Mouse (Mus musculus) midbrain, embryonic 11.5 days (tissue): ENCODE results near the gene Atp8b4. TPM values are rescaled to one million over a fixed set of nuclear protein-coding genes. Genes with fewer than 3 reads are reported as not detected.

ENCODE experiments used
- ATAC-seq: fragments of 200-750 bp; cut with Nextera tagmentation; 2 replicates; pipeline ENCODE4 v1.8.0; 2017; ENCODE audit warnings: moderate TSS enrichment, moderate library complexity; ENCODE audit not compliant: low FRiP score
- DNase-seq: peaks from one replicate; pipeline ENCODE4 v3.0.0; 2015; ENCODE audit warnings: low spot score; ENCODE audit errors: missing footprints
- H3K27ac ChIP-seq: fragments of 300-500 bp; sonication (generic); 2 replicates; pipeline ENCODE4 v1.5.1; 2014; ENCODE audit warnings: low read depth, low read length
- H3K27me3 ChIP-seq: fragments of 300-500 bp; sonication (generic); 2 replicates; pipeline ENCODE4 v1.6.1; 2014; ENCODE audit warnings: mild to moderate bottlenecking, low read length, moderate library complexity, mixed read lengths; ENCODE audit not compliant: control insufficient read depth, insufficient read depth
- H3K36me3 ChIP-seq: fragments of 300-500 bp; sonication (generic); 2 replicates; pipeline ENCODE4 v1.6.1; 2014; ENCODE audit warnings: mild to moderate bottlenecking, low read length, moderate library complexity, mixed read lengths; ENCODE audit not compliant: control insufficient read depth, insufficient read depth
- H3K4me1 ChIP-seq: fragments of 300-500 bp; sonication (generic); 2 replicates; pipeline ENCODE4 v1.6.1; 2014; ENCODE audit warnings: low read length; ENCODE audit not compliant: control insufficient read depth, insufficient read depth
- H3K4me2 ChIP-seq: fragments of 300-500 bp; sonication (generic); 2 replicates; pipeline ENCODE4 v1.6.1; 2014; ENCODE audit warnings: mild to moderate bottlenecking, moderate library complexity
- H3K4me3 ChIP-seq: fragments of 300-500 bp; sonication (generic); 2 replicates; pipeline ENCODE4 v1.5.1; 2014; ENCODE audit warnings: low read depth, low read length
- H3K9ac ChIP-seq: fragments of 300-500 bp; sonication (generic); 2 replicates; pipeline ENCODE4 v1.6.1; 2014; ENCODE audit warnings: low read length
- H3K9me3 ChIP-seq: fragments of 300-500 bp; sonication (generic); 2 replicates; pipeline ENCODE4 v1.6.1; 2016; ENCODE audit warnings: low read length; ENCODE audit not compliant: control insufficient read depth
- WGBS: fragments of 180-500 bp; shearing (Covaris S2); extraction: QIAGEN DNeasy Blood & Tissue Kit; methylation state at CpG from one replicate; pipeline ENCODE4 v1.1.7; 2014; 5-methylcytosine and 5-hydroxymethylcytosine counted together
- polyA plus RNA-seq: library from polyadenylated mRNA; unstranded; fragments of >200 nt; fragmentation: Nextera tagmentation; extraction: Ambion mirVana; gene quantifications from 2 replicates; pipeline ENCODE4 v1.2.1, GENCODE M21; 2014

Gene Atp8b4
- polyA plus RNA-seq, 1 experiment from 2014 or later, result 0.07 TPM

- WGBS, result 93% methylated on average over 8 of the region's 8 CpGs
- Histone ChIP-seq H3K4me1 (no peaks in the 10 kb centered on the region), H3K4me3 (no peak overlapping the region), H3K4me2 (no peak overlapping the region), H3K9me3 (no peaks in the 10 kb centered on the region), H3K9ac (no peak overlapping the region), H3K27me3 (no peaks in the 10 kb centered on the region), H3K27ac (no peak overlapping the region), H3K36me3 (no peaks in the 10 kb centered on the region)
- no peak for ATAC-seq
- no peak for DNase-seq
Observed at GRCm38 (mm10) chr2:126341521-126341920, 159.0 kb downstream of the Atp8b4 start.

GRCm38 (mm10) chr2:126340201-126340600 lies 160.3 kb downstream of the Atp8b4 start:
- Histone ChIP-seq H3K4me2 (no peak overlapping the region), H3K4me1 (no peaks in the 10 kb centered on the region), H3K27ac (no peak overlapping the region), H3K9ac (no peak overlapping the region), H3K9me3 (no peaks in the 10 kb centered on the region), H3K4me3 (no peak overlapping the region), H3K36me3 (no peaks in the 10 kb centered on the region), H3K27me3 (no peaks in the 10 kb centered on the region)
- DNase-seq (no peak), ATAC-seq (no peak)
- WGBS, result 87% methylated on average over 7 of the region's 7 CpGs

GRCm38 (mm10) chr2:126339516-126339915 lies 161.0 kb downstream of the Atp8b4 start:
- H3K9ac ChIP-seq, result no peak overlapping the region
- ATAC-seq, result no peak
- H3K9me3 ChIP-seq, result no peaks in the 10 kb centered on the region
- no peak overlapping the region for H3K27ac ChIP-seq
- H3K4me1 ChIP-seq, result no peaks in the 10 kb centered on the region
- no peak for DNase-seq
- no peak overlapping the region for H3K4me3 ChIP-seq
- H3K36me3 ChIP-seq, result no peaks in the 10 kb centered on the region
- H3K27me3 ChIP-seq, result no peaks in the 10 kb centered on the region
- WGBS, result 59% methylated on average over 8 of the region's 8 CpGs
- no peak overlapping the region for H3K4me2 ChIP-seq

GRCm38 (mm10) chr2:126337143-126337542 lies 163.3 kb downstream of the Atp8b4 start:
- no peak for DNase-seq
- no peak for ATAC-seq
- Histone ChIP-seq H3K36me3 (no peaks in the 10 kb centered on the region), H3K9me3 (no peaks in the 10 kb centered on the region), H3K4me3 (no peak overlapping the region), H3K9ac (no peak overlapping the region), H3K4me2 (no peak overlapping the region), H3K27me3 (no peaks in the 10 kb centered on the region), H3K4me1 (no peaks in the 10 kb centered on the region), H3K27ac (no peak overlapping the region)
- WGBS, result 89% methylated on average over 5 of the region's 5 CpGs

- DNase-seq (no peak), ATAC-seq (no peak)
- WGBS, result 89% methylated on average over 3 of the region's 3 CpGs
- H3K36me3 ChIP-seq, result no peaks in the 10 kb centered on the region
- H3K4me1 ChIP-seq, result no peaks in the 10 kb centered on the region
- H3K27me3 ChIP-seq, result no peaks in the 10 kb centered on the region
- H3K4me3 ChIP-seq, result no peak overlapping the region
- no peak overlapping the region for H3K9ac ChIP-seq
- H3K9me3 ChIP-seq, result no peaks in the 10 kb centered on the region
- H3K27ac ChIP-seq, result no peak overlapping the region
- H3K4me2 ChIP-seq, result no peak overlapping the region
Observed at GRCm38 (mm10) chr2:126331794-126332193, 168.7 kb downstream of the Atp8b4 start.

- Histone ChIP-seq H3K36me3 (no peaks in the 10 kb centered on the region), H3K27me3 (no peaks in the 10 kb centered on the region), H3K4me2 (no peak overlapping the region), H3K4me3 (no peak overlapping the region), H3K9ac (no peak overlapping the region), H3K27ac (no peak overlapping the region), H3K9me3 (no peaks in the 10 kb centered on the region), H3K4me1 (no peaks in the 10 kb centered on the region)
- WGBS, result 87% methylated on average over 7 of the region's 7 CpGs
- DNase-seq (no peak), ATAC-seq (no peak)
Observed at GRCm38 (mm10) chr2:126323206-126323605, 177.3 kb downstream of the Atp8b4 start.

- Histone ChIP-seq H3K27ac (no peak overlapping the region), H3K36me3 (no peaks in the 10 kb centered on the region), H3K4me3 (no peak overlapping the region), H3K4me1 (no peaks in the 10 kb centered on the region), H3K9ac (no peak overlapping the region), H3K9me3 (no peaks in the 10 kb centered on the region), H3K27me3 (no peaks in the 10 kb centered on the region), H3K4me2 (no peak overlapping the region)
- ATAC-seq (no peak), DNase-seq (no peak)
- WGBS, result 85% methylated on average over 15 of the region's 15 CpGs
Observed at GRCm38 (mm10) chr2:126322631-126323031, 177.8 kb downstream of the Atp8b4 start.

GRCm38 (mm10) chr2:126318071-126318470 lies 182.4 kb downstream of the Atp8b4 start:
- Histone ChIP-seq H3K27ac (no peak overlapping the region), H3K4me3 (no peak overlapping the region), H3K9me3 (no peaks in the 10 kb centered on the region), H3K9ac (no peak overlapping the region), H3K4me1 (no peaks in the 10 kb centered on the region), H3K36me3 (no peaks in the 10 kb centered on the region), H3K4me2 (no peak overlapping the region), H3K27me3 (no peaks in the 10 kb centered on the region)
- ATAC-seq, result no peak
- 94% methylated on average over 6 of the region's 6 CpGs for WGBS
- DNase-seq, result no peak

GRCm38 (mm10) chr2:126316942-126317341 lies 183.5 kb downstream of the Atp8b4 start:
- ATAC-seq, result no peak
- no peaks in the 10 kb centered on the region for H3K9me3 ChIP-seq
- no peak overlapping the region for H3K9ac ChIP-seq
- H3K27me3 ChIP-seq, result no peaks in the 10 kb centered on the region
- no peaks in the 10 kb centered on the region for H3K4me1 ChIP-seq
- H3K4me3 ChIP-seq, result no peak overlapping the region
- no peaks in the 10 kb centered on the region for H3K36me3 ChIP-seq
- WGBS, result 84% methylated on average over 3 of the region's 3 CpGs
- no peak for DNase-seq
- no peak overlapping the region for H3K4me2 ChIP-seq
- H3K27ac ChIP-seq, result no peak overlapping the region

GRCm38 (mm10) chr2:126316346-126316745 lies 184.1 kb downstream of the Atp8b4 start:
- no peaks in the 10 kb centered on the region for H3K4me1 ChIP-seq
- no peak overlapping the region for H3K9ac ChIP-seq
- WGBS, result 83% methylated on average over 2 of the region's 2 CpGs
- no peaks in the 10 kb centered on the region for H3K27me3 ChIP-seq
- H3K27ac ChIP-seq, result no peak overlapping the region
- DNase-seq (no peak), ATAC-seq (no peak)
- no peak overlapping the region for H3K4me3 ChIP-seq
- H3K36me3 ChIP-seq, result no peaks in the 10 kb centered on the region
- H3K4me2 ChIP-seq, result no peak overlapping the region
- no peaks in the 10 kb centered on the region for H3K9me3 ChIP-seq
